Mouse (Mus musculus) frontal cortex, postnatal 36 days (tissue): Measurements from ENCODE around the gene Snta1.
"Not testable (repeated sequence)": the region's sequence is repeated elsewhere in the genome, so short reads cannot be mapped to it uniquely, and the experiment has no call there.

Experiments
- DNase-seq, 2 experiments: peaks; one replicate each; pipeline ENCODE4 v3.0.0; 2022; ENCODE audit warnings: low spot score in 2 of 2

The Snta1 gene

GRCm38 (mm10) chr2:154372842-154373500, 34.9 kb downstream of the Snta1 start, which contains the start of gene Cdk5rap1:
TSS of gene Cdk5rap1 (minus strand) at chr2:154373010.
- DNase-seq = no peak

GRCm38 (mm10) chr2:154372151-154372829, 35.6 kb downstream of the Snta1 start:
- DNase-seq = peak; percentile 83 to 87

GRCm38 (mm10) chr2:154367510-154367909, 40.4 kb downstream of the Snta1 start:
- DNase-seq = peak in 1 of 2 experiments; percentile 55

DNA sequence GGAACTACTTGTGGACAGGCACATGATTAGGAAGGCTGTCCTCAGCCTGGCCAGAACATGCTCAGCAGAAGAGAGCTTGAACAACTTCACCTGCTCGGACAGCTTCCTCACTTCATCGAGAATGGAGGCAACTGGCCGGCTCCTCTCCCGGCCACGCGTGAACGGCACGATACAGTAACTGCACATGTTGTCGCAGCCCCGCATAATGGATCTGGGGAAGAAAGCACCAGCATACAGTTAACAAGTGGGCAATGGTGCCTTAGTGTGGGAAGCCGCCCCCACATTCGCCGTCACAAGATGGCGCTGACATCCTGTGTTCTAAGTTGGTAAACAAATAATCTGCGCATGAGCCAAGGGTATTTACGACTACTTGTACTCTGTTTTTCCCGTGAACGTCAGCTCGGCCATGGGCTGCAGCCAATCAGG, 53.9 kb downstream of the Snta1 start:
- not testable (repeated sequence) for DNase-seq

GRCm38 (mm10) chr2:154348152-154348551, 59.7 kb downstream of the Snta1 start:
- DNase-seq = no peak

GRCm38 (mm10) chr2:154339356-154339755, 68.5 kb downstream of the Snta1 start:
- no peak for DNase-seq

DNA sequence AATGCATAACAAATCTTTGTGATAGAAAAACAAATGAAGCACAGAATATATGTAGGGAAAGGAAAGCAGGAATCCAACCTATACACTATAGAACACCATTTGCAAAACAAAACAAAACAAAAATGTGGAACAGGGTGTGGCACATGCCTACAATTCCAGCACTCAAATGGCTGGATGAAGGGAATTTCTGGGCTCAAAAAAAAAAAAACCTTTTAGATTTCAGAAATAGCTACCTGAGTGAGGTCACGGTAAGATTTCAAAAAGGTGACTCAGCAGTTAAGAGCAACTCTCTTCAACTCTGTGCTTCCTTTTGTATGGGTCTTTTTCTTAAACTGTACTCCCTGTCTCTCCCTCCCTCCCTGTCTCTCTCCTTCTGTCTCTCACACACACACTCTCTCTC, 69.7 kb downstream of the Snta1 start:
- DNase-seq = no peak

DNA sequence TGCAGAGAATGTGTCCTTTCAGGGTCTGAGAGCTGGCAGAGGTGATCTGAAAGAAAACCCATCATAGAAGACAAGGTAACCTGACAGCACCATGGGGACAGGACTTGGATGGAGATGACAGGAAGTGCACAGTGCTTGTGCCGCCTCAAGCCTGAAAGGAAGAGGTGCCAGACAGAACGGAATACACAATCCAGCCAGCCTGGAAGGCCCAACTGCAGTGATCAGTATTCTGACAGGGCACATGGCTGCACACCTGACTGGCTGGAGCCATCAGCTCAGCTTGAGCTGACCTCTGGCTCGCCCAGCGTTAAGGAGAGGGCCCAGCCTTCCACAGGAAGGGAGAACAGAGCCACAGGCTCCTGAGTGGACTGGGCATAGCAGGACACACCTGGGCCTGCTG, 72.3 kb downstream of the Snta1 start:
- DNase-seq = no peak

- no peak for DNase-seq
These were observed 81.0 kb downstream of the Snta1 start for GRCm38 (mm10) chr2:154326852-154327251.
